Mouse (Mus musculus): Measurements from ENCODE around the gene Srr.

Gene Srr

GRCm38 (mm10) chr11:74863471-74863870, 62.3 kb downstream of the Srr start:
- no peak for DNase-seq (ENCODE audit: low read depth)

- no peak for DNase-seq (ENCODE audit: low read depth)
These were observed 63.6 kb downstream of the Srr start for GRCm38 (mm10) chr11:74862129-74862528.

DNA sequence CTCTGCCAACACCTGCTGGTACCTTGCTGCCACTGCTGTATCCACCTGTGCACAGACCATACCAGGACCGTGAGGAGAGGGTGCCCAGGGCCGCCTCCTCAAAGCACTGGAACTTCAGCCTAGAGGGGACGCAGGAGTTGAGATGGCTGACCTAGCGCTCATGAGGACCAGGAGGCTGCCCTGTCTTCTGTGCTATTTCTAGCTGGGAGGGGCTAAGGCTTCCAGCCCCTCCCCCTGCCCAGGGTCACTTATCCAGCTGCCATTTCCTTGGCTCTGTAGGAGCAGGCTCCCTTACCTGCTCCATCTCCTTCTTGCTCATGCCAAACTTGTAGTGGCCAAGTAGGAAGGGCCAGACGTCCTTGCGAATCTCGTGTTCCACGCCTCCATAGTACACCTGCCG, 68.0 kb downstream of the Srr start:
- no peak for DNase-seq (ENCODE audit: low read depth)

Data from induced T-regulatory cell, adult 2 months (primary cell).